Mouse (Mus musculus) granulocyte monocyte progenitor cell, adult 5-6 weeks (primary cell): Measurements from ENCODE around the gene Mis18a. TPM values are rescaled to one million over a fixed set of nuclear protein-coding genes. Genes with fewer than 3 reads are reported as not detected.

Experiments used
- ATAC-seq: replicated peaks from 2 replicates; pipeline ENCODE4 v1.8.0; 2016; ENCODE audit warnings: mild to moderate bottlenecking, moderate TSS enrichment, inconsistent platforms; ENCODE audit not compliant: poor library complexity, severe bottlenecking
- total RNA-seq, 2 experiments: library from RNA; stranded (forward) in 1 of 2; stranded (reverse) in 1 of 2; fragments of 200-712, 200-1000 nt in 1 of 2; fragments of >200 nt in 1 of 2; fragmentation: Nextera tagmentation in 1 of 2; gene quantifications; 2 replicates each; pipeline ENCODE4 v1.2.3; 2014 to 2017

The Mis18a gene
- total RNA-seq (2014; fragmentation: Nextera tagmentation) (47.2 and 51.6 TPM in 2 replicates), total RNA-seq (2017) (38.0 and 70.5 TPM in 2 replicates)

DNA sequence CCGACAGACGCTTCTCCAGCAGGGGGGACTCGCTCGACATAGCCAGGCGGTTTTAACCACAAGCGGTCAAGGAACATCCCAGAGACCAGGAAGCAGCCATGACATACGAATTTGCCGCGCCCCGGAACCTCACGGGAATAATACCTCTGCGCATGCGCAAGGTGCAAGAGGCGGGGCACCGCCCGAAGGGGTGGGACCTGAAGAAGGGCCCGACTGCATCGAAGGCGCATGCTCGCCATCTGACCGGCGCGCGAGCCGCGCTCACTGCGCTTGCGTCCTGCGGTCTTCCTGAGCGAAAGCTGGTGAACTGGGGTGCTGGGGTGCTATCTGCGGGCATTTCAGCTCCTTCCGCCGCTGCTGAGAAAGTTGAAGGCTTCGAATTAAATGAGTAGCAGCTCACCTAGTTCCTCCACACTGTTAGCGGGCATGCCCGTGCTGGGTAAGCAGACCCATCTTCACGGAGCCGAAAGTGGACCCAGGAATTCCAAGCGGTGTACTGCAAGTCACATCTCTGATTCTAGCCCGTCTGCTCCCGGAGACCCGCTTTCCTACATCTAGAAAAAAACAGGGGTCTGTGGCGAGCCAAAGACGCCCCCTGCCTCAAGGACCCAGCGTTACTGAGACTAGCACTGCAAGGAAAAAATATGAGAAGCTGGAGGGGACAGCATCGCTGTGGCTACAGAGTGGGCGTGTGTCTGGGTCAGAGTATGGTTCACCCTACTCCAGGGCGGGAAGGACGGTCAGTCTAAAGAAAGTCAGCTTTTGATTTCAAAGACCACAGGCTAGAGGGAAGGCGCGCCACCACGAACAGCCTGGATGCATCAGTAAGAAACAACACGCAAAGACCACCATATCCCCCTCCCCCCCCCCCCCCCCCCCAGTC lies at the start of gene Mis18a:
TSS of gene Mis18a (minus strand) at position 172 of the 883 bp plus-strand sequence.
- peak; percentile 82 for ATAC-seq

DNA sequence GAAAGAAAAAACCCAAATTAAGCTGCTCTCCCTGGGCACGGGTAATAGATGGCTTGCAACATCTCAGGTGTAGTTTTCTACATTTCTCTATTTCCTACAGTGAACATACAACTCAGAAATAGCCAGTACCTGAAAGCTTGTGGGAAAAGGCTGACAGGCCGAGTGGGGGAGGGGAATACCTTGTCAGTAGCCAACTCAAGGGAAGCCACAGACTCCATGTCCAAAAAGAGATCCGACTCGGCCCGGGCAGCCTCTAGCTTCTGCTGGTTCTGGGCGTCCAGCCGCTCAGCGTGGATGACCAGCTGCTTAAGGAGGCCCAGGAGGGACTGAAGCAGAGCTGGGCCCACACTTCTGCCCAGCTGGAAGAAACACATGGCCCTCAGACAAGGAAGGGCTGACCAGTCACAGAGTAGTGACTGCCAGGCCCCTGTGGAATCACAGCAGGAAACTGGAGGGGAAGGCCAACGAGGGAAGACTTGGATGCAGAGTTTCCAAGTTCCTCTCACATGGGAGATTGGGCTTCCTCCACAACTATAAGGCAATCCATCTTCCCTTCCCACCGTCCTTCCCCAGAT lies 48.8 kb upstream of the Mis18a start:
- no peak for ATAC-seq

DNA sequence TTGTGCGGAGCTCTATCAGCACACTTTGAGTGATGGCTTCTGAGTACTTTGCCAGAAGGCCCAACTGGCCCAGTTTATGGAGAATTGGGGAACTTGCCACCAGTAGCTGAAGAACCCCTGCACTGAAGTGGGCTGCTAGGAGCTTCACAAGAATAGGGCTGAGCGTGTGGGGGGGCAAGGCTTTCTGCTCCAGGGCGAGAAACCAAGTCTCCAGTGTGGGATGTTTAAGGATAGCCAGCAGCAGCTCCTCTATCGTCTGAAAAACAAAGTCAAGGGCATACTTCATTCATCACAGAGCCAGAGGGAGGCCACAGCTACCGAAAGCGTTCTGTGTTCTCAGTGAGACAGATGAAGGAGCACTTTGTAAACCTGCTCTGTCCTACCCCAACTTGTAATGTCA lies 47.4 kb upstream of the Mis18a start:
- ATAC-seq, result no peak

DNA sequence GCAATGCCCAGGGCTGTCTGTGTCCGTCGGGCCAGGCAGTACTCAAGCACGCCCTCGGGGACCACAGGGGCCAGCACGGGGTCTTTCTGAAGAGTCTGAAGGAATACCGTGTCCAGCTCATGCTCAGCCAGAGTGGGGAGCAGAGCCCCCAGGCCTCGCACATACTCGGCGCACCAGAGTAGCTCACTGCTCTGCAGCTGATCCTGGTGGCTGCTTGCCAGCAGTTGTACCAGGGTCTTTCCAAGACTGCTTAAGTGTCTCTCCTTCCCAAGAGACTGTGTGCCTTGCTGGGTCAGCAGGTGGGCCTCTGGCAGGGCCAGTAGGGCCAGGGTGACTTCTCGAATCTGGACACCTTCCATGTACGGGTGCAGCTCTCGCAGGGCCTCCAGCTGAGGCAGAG lies 47.0 kb upstream of the Mis18a start:
- no peak for ATAC-seq

DNA sequence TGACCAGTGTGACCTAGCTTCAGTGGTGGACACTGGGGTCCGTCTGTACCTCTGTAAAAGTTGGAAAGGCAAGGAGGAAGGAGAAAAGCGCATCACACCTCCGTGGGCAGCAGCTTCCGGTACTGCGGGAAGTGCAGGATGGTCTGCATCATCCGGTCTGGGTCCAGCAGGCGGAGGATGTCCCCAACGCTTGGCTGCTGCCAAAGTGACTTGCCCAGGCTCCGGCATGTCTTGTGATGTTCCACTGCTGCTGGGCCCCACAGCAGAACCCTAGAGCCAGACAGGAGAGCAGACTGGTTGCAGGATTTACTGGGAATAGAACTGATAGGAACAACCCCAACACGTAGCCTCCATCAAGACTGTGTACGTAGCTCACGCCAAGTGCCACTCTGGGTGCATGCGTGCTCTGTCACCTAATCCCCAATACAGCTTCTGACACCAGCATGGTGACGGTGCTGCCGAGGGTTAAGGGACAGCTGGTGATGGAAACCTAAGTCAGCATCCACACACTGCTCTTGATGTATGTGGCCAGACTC lies 39.8 kb upstream of the Mis18a start:
- no peak for ATAC-seq

DNA sequence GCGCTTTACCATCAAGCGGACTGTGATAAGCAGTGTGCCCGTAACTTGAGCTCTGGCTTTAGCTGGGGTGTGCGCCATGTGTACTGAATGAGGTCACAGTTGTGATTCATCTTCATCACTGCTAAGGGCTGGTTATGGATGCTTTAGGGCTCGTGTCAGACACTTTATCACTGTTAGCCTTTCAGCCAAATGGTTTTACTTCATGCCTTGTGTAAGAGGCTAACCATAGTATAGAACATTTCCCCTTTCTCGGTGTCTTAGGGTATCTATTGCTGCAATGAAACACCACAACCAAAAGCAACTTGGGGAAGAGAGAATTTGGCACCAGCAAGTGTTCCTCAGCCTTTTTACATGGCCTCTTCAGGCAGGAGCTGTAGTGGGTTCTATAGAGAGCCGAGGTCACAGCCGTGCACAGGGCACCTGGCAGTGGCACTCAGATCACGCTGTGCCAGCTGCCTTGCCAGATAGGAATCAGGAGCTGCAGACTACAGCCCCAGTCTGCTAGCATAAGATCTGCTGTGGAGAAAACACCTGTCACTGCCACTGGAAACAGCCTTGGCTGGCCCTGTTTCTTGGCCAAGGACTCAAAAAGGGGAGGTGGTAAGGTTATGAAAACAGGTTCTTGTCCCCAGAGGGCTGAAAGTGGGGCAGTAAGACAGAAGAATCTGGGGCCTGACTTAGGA lies 38.1 kb upstream of the Mis18a start:
- peak; percentile 84 for ATAC-seq

DNA sequence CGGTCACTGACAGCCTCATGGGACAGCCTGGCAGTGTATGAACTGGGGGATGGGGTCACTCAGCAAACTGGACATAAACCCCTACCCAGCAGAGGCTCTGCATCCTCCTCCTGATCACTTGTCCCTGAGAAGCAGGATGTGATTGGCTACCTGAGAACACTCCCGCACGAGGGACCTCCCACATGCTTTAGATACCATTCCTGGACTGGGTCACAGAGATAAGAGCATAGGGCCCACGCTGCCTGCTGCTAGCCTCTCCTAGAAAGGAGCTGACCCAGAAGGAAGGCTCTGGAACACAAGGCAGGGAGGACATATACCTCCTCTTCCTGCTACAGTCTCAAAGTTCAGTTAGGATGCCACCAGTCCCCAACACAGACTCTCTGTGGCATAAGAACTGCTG lies 33.3 kb upstream of the Mis18a start:
- no peak for ATAC-seq

DNA sequence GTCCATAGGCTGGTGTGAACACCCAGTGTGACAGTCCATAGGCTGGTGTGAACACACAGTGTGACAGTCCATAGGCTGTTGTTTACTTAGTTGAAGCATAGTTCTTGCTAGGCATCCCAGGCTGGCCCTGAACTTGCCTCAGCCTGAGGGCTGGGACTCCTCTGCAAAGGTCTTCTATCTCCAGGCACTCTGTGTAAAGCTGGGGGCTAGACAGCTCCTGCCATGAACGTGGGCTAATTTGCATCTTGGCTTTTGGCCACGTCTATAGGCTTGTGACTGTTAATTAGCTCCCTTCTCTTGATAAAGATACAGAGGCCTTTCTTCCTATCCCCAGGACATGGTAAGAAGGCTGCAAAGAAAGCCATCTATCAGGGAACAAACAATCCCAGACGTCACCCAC lies 32.1 kb upstream of the Mis18a start:
- ATAC-seq, result no peak

DNA sequence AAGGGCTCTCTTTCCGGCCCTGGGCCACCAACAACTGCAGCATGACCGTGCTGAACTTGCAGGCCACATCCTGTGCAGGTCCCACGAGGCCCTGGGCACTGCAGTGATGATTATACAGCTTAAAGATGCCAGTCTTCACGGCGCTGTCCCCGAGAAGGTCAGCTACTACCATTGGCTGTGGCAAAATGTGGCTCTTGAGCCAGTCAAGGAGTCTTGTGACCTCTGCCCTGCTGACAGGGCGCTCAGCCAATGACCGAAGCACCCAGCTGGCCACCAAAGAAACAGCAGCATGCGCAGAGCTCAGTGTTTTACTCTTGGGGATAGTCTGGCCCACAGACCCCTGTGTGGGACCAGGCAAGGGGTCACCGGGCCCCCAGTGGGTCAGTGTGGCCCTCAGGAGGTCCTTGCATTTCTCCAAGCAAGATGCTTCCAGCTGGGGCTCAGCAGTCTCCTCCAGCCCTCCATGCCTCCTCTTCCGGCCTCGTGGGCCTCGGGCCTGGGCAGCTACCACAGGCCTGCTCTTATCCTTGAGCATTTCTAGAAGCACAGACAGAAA lies 26.3 kb upstream of the Mis18a start:
- no peak for ATAC-seq

DNA sequence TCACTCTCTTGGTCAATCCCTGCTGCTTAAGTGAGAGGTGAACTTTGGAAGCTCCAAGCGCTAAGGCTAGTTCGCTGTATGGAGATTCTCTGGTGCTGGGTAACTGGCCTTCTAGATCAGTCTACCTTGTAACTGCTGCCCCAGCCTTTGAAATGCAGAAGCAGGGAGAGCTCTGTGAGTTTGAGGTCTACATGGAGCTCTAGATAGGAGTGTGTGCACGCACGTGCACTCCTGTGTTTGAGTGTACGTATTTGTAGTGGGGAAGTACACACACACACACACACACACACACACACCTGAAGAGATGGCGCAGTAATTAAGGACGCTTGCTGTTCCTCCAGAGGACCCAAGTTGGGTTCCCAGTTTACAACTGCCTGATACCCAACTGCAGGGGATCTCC lies 21.0 kb upstream of the Mis18a start:
- no peak for ATAC-seq

DNA sequence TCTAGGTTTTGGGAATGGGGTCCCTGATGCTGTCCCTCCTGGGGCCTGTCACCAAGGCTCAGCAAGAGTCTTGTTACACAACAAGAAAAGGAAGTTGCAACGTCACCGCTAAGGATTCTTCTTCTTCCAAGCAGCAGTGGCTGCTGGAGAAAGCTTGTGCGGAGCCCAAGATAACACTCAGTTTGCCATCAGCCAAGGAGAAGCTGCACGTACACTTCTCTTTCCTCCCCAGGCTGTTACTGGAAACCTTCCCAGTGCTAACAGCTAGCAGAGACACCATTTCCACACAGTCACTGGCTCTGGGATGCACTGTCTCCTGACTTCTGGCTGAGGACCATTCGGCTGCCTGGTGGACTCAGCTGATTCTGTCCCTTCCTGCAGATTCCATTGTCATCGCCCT lies 19.9 kb upstream of the Mis18a start:
- peak; percentile 64 for ATAC-seq

DNA sequence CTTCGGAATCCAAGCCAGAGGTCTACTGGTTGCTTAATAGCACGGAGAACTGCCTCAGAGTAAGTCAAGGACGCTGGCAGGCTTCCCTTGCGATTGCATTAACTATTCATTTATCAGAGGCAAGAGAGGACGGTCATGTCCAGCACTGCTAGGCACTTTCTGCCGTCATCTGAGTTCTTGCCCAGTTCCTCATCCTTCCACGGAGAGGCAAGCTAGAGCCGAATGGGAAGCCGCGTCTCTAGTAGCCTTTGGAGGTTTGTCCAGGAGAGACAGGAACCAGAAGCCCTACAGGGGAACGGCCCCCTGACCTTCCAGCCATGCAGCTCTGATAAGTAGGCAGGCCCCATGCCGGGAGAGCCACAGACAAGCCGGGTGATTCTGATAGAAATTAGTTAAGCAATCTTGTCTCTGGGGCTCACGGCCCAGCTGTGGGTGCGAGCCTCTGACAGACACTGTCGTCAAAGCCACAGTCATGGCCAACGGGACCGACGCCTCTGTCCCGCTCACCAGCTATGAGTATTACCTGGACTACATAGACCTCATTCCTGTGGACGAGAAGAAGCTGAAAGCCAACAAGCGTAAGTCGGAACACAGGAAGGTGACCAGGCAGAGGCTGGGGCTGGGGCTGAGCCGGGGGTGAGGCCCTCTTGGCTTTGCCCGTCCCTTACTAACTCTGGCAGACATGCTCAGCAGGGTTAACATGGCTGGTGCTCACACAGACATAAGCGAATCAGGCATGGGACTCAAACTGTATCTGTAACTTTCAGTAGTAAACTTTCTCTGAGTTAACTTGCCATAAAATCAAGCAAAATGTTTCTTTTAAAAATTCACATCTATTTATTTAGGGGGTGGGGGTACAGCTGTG lies 11.1 kb upstream of the Mis18a start, which contains the start of gene Mrap:
TSS of gene Mrap (plus strand) at position 116 of the 865 bp plus-strand sequence.
- ATAC-seq, result no peak

DNA sequence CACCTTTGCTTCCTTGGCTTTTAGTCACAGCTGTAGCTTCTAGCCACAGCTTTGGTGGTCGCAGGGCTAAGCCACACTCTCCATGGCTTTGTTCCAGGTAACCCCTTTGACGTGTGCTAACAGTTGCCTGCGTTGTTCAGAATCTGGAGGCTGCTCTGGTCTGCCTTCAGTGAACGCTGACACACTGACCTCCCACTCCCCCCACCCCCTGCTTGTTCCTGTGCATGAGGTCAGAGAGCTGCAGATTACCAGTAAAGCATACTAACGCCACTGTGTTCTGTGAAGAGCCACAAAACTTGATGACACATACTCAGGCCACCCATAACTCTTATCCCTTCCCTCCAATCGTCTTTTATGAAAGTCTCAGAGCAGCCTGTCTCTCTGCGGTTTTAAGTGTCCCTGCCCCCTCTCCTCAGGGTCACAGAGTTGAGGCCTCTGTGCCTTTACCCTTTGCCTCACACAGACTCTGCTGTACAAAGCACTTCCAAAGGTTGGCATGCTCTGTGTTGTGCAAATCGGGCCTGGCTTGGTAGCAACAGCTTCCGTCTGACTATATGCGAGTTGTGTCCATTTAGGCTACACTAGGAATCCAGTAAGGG lies 9.6 kb upstream of the Mis18a start:
- no peak for ATAC-seq

DNA sequence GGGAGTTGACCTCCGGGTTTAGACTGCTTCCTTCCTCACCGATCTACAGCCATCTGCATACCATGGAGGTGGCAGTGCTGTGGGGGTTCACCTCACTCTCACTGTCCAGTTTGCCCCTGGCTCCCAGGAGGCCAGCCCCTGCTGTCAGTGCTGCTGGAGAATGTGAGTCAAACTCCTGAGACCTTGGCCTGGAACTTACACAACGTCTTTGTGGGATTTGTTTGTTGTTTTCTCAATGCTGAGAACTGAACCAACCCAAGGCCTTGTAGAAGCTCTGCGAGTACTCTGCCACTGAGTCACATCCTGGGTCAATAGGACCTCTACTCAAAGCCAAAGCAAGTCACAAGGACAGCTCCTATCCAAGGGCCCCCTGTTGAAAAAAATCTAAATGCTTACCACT lies 8.4 kb upstream of the Mis18a start:
- no peak for ATAC-seq

DNA sequence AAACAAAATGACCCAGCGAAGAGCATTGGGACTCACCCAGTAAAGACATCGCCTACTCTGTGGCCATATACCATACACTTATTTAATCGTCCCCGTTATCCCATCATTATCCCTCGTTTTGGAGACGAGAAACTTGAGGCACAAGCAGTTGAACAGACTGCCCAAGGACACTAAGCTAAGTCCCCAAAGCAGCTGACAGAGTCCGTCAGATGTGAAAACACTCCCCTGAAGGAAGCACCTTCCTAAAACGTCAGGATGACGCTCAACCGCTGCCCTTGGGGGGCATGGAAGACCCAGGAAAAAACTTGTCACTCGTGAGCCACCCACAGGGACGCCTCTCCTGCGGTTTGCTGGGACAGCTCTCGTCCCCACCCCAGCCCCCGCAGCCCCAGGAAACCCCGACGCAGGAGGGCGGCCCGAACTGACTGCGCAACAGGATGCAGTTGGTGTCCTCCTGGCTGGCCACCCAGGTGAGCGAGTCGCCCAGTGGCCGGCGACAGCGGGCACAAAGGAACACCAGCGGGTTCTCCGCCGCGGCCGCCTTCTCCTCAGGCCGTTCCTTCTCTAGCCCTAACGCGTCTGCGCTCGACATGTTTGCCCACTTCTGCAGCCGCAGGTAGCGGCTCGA lies 490 bp downstream of the Mis18a start:
- peak; percentile 64 for ATAC-seq

DNA sequence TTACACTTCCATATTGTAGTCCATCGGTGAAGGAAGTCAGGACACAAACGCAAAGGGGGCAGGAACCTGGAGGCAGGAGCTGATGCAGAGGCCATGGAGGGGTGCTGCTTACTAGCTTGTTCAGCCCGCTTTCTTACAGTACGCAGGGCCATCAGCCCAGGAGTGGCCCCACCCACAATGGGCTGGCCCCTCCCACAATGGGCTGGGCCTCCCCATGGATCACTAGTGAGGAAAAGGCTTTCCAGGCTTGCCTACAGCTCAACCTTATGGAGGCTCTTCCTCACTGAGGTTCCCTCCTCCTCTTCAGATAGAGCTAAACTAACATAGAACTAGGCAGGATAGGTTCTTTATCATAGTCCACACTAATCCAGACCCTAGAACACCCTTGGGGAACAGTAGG lies 3.2 kb downstream of the Mis18a start:
- no peak for ATAC-seq

DNA sequence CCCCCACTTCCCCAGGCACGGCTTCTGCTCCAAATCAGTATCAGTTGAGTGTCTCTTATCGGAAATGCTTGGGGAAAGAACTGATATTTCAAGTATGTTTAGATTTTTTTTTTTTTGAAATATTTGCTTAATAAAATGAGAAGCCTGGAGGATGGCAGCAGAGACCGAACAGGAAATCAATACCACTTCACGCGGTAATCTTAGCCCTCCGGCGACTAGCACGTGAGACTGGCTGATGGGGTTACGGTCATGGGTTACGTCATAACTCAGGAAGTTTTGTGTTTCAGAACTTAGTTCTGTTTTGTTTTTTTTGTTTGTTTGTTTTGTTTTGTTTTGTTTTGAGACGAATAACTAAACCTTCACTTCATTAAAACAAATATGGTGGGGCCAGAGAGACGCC lies 16.9 kb downstream of the Mis18a start:
- ATAC-seq, result no peak

DNA sequence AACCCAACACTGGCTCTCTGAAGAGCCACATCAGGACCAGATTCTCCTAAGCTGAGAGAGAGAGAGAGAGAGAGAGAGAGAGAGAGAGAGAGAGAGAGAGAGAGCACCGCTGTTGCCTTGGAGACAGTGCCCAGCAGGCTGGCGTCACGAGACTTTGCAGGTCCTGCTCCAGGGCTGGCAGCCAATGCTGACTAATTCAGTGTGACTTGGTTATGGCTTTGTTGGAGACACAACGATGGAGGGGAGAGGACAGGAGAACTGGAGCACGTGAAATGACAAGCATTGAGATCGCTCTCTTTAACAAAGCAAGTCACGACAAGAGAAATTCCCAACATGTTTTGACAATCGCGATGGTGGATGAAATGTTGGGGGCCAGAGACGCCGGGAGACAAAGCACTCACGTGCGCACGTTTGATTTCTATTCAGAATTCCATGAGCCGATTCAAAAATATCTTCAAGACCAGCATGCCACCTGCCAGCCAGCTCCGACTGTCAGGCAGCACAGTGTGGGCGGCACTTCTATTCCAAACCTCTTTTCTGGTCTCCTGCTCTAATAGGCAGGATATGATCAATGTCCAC lies 17.4 kb downstream of the Mis18a start:
- ATAC-seq, result no peak

DNA sequence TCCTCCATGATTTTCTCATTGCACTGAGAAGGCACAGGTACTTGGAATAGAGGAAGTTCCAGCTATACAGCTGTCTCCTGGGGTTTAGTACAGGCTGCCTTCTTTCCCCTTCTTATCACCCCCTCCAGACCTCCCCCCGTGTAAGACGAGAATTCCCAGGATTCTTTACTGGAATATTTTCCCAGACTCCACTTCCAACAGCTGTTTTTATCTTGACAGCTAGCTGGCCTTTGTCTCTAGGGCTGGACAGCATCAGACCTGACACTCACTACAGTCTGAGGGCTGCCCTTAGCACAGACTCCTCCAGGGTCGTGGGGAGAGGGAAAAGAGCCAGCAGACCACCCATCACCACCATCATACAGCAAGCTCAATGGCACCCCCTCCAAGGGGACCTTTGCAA lies 20.9 kb downstream of the Mis18a start:
- ATAC-seq, result no peak
